Mouse (Mus musculus) spleen, postnatal 36 days (tissue): ENCODE results near the gene Nktr.
A peak's percentile ranks its signal among the peaks of the same experiment; 100 is the strongest.

Source experiments
- DNase-seq, 2 experiments: peaks; one replicate each; pipeline ENCODE4 v3.0.0; 2022; ENCODE audit warnings: low spot score in 2 of 2, mixed read lengths in 1 of 2

The Nktr gene

DNA sequence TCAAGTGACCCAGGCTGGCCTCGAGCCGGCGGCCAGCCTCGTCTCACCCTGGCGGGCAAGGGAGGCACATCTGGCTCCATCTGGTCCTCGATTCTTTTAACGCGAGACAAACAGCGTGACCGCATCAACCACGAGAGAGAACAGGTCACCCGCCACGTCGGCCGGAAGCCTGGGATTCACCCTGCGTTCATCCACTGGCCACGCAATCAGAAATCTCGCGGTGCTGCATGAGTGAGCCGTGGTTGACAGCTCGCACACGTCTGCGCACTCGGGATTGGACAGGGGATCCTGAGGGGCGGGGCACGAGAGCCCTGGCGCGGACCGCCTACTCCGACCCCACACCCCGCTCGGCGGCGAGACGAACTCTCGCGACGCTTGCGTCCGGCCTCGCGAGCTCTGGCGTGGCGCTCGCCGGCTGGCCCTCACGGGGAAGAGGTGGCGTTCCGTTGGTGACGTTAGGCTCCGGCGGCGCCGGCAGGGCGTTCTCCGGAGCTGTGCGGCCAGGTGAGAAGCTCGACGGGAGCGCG lies at the start of gene Nktr:
TSS of gene Nktr (plus strand) at position 378 of the 527 bp plus-strand sequence.
- peak; percentile 97 to 98 for DNase-seq

DNA sequence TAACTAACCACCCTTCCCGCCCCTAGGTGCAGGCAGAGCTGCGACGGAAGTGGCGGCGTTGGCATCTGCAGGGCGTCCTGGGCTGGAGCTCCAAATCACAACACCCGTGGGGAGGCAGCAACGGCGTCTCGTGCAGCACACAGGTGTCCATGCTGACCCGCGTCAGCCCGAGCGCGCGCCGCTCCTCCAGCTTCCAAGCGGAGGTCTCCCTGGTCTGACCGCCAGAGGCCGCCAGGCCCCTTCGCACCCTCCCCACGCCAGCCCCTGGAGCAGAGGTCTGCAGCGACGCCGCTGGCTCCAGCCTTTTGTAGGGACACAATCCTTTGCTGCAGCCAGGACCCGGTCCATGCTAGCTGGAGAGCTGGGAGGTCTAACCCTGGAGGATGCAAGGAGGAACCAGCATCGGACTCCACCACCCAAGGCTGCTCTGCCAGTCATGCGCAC lies 49.6 kb upstream of the Nktr start:
- DNase-seq: peak; percentile 40 to 46

DNA sequence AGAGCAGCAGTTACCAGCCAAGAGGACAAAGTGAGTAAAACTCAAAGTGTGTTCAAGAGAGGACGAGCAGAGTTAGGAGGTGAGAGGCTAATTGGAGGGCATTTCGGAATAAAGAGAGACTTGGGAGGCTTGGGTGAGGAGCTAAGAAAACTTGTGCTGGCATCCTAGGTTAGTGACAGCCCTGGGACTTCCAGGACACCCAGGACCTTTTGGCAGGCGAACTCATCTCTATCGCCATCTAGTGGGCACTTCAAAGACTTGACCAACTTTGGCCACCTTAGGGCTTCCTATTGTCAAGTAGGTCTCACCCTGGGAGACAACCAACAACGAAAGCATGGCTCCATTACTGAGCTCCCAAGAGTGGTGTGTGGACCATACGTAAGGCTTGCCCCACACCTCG lies 47.7 kb upstream of the Nktr start:
- DNase-seq: peak; percentile 32 to 33

DNA sequence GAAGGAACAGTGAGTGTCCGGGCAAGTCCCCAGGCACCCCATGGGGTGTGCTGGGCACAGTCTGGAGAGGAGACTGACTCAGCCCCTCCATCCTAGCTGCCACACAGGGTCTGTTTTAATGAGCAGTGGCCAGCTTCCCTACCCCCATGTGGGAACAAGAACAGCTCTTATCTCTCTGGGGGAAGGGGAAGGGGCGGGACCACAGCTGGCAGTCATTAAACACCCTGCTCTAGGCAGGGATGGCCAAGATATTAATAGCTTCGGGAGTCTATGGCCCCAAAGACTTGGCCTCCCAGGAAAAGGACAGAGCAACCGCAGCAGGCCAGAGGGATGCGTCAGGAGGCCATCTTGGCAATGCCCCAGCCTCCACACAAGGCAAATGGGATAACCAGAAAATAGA lies 46.7 kb upstream of the Nktr start:
- no peak for DNase-seq

DNA sequence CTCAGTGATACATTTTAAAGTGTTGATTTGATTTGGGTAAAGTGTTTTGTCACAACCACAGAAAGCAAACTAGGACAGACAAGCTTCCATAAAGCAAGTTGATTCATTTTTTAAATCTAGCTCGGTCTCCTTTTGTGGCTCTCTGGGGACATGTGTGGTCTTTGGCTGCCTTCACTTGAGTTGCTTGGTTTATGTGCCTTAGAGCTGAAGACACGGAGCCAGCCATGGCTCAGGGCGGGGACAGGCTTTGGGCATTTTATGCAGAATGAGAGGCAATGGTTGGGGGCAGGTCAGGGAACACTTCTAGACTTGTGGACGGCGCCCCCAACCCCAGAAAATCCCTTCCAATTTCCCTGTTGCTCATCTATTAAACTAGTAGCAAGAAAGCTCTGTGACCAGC lies 45.3 kb upstream of the Nktr start:
- DNase-seq: no peak

DNA sequence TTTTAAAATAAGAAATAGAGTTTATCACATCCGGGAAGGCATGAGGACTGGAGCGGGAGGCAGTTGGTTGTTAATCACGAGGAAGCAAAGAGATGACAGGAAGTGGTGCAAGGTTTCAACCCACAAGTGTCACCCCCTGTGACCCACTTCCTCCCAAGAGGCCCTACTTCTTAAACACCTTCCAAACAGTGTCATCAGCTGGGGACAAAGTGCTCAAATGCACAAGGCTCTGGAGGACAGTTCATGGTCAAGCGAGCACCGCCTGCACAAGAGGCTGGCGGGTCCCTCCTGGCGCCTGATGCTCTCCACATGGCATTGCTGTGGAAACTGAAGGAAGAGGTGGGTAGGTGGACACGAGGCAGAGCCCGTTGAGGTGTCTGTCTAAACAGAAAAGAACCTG lies 44.0 kb upstream of the Nktr start:
- peak; percentile 85 to 88 for DNase-seq

DNA sequence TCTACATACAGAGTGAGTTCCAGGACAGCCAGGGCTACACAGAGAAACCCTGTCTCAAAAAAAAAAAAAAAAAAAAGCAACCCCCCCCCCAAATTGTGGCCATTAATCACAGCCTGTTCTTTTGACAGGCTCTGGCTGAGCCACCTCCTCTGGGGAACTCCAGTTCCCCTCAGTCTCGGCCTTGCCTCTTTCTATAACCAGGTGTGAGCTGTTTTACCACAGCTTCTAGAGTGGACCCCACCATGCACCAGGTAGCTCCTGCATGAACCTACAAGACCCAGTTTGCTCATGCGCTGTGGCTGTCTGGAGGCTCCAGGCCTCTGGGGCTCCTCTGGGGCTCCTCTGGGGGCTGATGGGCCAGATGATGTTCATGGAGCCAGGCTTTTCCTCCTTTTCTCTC lies 43.4 kb upstream of the Nktr start:
- DNase-seq: no peak

DNA sequence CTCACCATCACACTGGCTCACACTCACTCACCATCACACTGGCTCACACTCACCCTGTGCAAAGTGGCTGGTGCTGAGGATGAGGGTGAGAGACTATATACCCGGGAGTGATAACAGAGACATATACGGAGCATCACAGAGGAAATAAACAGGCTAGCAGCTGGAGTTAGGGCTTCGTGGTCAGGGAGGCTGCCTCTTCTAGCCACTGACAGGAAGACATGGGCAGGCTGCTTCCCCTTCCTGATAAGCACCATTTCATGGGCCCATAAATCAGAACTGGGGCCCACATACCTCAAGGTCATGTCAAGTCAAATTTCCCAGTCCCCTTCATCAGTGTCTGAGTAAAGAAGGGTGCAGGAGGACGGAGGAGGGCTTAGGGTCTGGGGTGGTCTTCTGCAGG lies 41.9 kb upstream of the Nktr start:
- peak; percentile 32 to 40 for DNase-seq

DNA sequence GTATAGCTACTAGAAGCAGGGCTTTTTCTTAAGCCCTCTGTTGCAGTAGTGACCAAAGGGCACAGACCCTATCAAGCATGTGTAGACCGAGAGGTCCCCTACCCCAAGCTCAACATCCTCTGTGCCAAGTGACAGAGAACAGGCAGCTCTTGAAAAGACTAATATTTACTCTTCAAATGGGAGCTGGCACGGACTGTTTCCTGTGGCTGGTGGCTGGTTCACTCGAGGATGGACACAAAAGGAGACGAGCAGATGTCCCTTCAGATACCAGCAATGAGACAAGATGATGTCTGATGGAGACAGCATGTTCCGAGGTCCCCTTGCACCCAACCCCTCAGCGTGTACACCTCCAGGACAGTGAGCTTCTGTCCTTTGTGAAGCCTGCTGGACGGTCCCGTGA lies 41.5 kb upstream of the Nktr start:
- DNase-seq: no peak

DNA sequence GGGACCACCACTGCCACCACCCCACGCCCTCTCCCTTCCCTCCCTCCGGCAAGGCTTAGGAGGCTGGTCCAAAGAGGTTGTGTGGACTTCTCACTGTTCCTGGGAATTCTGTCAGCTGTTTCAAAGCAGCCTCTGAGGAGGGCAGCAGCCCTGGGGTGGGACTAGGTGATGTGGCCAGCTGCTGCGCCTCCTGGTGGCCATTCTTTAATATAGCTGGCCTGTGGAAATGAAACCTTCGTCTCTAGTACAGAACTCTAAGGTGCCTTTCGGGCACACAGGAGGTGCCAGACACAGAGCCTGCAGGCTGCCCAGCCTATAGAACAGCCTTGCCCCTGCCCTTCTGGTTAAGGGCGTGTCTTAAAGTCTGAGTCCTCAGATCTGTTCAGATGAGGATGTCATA lies 39.4 kb upstream of the Nktr start:
- DNase-seq: peak; percentile 44 to 51

DNA sequence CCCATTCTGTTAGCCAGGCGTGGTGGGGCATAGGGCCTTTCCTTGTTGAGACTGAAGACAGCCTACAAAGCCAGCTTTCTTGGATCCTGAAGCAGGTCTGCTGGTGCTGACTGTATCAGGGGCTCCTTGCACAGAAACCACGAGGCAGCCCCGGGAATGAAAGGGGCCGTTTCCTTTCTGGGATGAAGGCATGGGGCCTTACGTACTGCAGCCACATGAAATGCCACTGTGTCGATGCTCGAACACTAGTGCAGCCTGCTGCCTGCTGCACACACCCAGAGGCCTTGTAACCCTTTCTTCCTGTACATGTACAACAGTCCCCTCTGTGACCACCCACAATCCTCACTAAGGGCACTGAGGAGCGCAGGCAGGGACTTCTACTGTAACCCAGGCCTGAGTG lies 37.8 kb upstream of the Nktr start:
- no peak for DNase-seq

DNA sequence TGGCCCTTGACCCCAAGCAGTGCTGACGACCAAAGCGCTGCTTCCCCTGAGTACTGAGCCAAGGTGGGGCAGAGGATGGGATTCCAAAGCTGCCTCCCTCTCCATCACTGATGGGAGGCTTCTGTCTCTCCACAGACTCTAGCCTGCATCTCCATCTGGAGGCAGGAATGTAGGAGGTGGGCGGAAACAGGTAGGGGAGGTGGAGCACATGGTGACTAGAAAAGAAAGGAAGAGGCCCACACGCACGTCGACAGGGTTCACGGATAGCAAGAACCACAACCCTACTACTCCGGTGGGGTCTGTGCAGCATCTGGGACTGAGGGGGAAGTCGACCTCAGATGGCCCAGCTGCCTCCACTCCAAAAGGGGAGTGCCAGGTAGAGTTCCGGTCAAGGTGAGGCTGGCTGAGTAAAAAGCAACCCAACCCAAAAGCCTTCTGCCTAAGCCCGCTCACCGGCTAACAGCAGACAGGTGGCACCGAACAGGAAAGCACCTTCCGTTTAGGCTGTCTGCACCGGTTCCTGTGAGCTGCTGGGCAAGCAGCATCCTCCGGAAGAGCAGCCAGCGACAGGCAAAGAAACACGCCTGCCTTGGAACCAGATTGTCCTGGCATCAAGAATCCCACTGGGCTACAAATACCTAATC lies 36.8 kb upstream of the Nktr start:
- DNase-seq: no peak

DNA sequence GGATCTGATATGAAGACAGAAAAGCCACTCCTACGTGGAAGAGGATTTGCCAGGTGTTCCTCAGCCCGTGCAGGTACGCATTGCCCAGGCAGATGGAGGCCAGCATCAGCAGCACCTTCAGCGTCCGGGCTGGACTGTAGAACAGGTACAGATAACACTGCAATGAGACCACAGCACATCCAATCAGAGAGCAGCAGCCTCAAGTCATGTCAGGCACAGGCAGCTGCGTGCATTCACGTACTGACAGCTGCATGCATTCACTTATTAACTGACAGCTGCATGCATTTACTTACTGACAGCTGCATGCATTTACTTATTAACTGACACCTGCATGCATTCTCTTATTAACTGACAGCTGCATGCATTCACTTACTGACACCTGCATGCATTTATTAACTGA lies 34.3 kb upstream of the Nktr start:
- DNase-seq: no peak

DNA sequence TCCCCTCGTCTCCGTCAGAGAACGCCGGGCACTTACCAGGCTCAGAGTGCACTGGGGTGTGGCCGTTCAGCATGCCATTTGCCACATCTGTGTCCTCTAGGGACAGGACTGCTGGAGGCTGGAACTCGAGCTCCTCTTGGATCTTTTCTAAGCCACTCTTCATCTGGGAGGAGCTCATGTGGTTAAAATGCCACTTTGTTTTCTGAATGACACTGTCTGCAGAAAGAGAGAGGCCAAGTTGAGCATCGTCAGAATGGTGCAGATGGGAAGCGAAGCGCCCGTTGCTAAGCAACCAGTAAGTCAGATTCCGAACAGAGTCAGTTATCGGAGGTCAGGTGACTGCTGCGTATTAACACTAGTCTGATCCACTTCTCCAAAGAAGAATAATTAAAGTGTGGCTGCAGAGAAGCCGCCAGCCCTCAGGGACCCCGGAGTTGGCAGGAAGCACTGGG lies 28.7 kb upstream of the Nktr start:
- DNase-seq: no peak

DNA sequence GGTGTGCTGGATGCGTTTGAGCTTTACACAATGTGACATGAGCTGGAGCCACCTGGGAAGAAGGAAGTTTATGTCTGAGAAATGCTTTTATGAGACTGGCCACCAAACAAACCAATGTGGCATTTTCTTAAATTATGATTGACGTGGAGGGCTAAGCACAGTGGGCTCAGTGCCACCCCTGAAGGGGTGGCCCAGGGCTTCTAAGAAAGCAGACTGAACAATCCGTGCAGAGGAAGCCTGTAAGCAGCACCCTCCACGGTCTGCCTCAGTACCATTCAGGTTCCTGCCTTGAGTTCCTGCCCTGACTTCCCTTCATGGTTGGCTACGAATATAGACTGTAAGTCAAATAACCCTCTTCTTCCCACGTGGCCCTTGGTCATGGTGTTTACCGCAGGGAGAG lies 28.2 kb upstream of the Nktr start:
- no peak for DNase-seq

DNA sequence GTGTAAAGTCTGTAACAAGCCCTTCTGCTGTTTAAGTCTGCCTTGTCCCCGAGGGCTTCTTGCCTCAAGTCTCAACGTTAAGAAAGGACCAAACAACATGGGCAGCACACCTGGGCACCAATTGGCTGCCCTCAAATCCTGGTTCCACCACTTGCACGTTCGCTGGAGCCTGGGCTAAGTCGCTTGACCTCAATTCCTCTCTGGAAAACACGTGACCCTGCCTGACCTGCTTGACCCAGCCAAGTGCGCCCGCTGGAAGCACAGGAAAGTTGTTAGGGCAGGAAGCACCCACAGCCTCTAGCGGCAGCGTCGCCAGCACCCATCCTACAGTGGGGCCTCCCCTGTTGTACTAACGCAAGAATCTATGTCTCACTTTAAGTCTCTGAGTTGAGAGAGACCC lies 24.2 kb upstream of the Nktr start:
- no peak for DNase-seq

DNA sequence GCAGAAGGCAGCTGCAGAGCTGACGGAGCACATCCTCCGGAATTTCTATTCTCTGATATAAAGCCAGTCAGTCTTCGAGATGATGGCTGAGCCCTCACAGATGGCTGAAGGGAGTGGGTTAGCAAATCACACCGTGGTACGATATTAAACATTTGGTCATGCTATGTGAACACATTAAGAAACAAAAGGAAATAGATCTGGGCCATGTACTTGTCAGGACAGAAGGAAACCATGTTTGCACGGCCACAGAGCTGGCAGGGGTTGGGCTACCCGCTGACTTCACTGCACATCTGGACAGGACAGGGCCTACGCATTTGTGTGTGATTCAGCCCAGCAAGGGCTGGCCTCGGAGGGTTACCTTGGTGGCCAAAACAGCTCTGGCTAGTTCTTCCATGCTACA lies 22.3 kb upstream of the Nktr start:
- no peak for DNase-seq

DNA sequence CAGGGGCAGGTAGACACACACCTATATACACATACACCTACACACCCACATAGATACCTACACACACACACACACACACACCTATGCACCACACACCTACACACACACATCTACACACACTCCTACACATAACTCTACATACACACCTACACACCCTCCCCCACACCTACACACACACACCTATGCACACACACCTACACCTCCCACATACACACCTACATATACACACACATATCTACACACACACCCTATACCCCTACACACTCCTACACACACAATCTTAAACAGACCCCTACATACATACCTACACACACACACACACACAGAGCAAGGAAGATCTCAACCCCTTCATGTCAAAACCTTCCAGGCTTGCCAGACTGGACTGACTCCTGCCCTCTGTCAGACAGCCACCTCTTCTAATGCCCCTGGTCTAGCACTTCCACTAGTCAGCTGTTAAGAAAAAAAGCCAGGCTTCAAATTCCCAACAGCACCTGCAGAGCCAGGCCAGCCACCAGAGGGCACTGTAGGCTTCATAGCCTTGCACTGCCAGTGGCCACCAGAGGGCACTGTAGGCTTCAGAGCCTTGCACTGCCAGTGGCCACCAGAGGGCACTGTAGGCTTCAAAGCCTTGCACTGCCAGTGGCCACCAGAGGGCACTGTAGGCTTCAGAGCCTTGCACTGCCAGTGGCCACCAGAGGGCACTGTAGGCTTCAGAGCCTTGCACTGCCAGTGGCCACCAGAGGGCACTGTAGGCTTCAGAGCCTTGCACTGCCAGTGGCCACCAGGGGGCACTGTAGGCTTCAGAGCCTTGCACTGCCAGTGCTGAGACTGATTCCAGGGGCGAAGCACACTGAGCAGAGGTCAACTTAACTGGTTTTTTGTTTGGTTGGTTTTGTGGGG lies 21.6 kb upstream of the Nktr start:
- peak in 1 of 2 experiments; percentile 58 for DNase-seq

DNA sequence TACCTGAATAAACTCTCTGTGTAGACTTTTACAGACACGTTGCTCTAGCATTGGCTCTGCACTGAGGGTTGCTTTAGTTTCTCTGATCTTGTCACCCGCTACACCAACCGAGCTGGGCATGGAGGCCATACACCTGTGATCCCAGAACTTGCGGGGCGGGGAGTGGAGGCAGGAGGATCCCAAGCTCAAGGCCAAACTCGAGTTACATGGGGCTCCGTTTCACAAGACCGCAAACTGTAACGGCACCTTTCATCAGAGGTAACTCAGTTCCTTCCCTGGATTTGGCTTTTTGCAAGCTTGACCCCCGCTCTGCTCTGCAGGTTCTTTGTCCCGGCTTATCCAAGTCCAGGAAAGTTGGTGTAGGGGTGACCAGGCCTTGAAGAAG lies 14.7 kb upstream of the Nktr start:
- DNase-seq: no peak

DNA sequence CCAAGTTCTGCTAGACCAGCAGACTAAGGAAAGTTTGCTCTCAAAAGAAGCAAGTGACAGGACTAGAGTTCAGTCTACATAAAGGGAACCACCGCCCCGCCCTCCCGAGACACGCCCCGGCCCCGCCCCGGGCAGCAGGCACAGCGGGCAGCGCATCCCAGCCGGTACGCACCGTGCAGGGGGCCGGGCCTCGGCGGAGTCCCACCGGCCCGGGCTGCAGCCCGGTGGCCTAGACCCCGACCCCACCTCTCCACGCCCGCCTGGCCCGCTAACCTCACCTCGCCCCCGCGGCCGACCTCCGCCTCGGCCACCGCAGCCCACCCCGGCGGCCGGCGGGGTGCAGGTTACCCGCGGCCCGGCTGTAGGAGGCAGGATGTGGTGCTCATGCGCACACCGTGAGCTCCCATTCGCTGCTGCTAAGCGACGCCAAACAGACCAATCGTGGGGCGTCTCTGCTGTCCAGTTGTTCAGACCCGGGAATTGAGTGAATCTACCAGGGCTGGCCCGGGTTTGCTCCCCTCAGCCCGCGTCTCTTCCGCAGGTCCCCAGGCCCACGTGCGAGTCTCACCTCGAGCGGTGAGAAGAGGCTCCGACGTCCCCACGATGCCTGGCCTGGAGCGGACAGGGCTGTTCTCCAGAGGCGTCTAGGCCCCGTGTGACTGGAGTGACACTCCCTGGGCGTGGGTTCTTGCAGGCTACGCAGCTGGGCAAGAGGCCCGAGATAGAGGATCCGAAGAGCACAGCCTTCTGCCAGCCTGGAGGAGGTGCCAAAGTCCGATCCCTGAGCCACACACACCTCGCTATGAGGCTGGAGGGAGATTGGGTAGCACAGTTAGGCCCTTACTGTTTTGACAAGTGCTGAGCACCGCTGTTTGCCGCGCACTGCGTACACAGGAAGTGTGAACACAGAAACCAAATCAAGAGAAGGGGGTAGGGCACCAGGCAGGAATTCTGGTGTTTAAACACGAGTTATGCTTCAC lies 14.0 kb upstream of the Nktr start, which contains the start of gene Sec22c:
TSS of gene Sec22c (minus strand) at position 845 of the 980 bp plus-strand sequence.
- peak; percentile 90 to 91 for DNase-seq

DNA sequence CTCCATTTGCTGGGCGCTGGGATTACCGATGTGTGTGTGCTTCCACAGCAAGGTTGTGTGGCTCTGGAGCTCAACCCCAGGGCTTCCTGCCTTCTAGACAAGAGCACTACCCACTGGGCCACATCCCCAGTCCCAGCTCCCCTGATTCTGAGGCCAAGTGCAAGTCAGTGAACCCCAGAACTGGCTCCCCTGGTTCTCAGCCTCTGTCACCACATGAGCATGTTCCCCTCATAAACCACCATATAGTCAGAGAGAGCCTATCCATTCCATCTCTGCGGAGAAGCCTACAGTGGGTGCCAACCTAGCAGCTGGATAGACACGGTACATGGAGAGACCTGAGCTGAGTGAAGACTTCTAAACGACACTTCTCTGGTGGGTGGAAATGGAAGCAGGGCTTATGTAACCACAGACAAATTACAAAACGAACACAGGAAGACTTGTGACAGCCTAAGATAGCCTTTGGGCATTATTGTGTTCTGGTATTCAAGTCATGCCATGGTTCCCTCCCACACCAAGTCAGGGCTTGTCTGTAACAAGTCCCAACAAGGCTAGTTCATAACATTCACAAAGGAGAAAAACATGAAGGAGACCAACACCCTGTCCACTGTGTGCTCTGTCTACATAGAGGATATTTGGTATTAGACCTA lies 12.8 kb upstream of the Nktr start:
- no peak for DNase-seq
